Mouse (Mus musculus) activated CD4-positive, CD25-positive, alpha-beta regulatory T cell, adult 4 months (primary cell): ENCODE results near the gene Ift122. TPM values are rescaled to one million over a fixed set of nuclear protein-coding genes. Genes with fewer than 3 reads are reported as not detected.

ENCODE experiments used
- ATAC-seq: one replicate; pipeline ENCODE4 v1.8.0; 2017
- polyA plus RNA-seq, 2 experiments: library from polyadenylated mRNA; unstranded; fragments of 100-300 nt; shearing (Covaris generic); gene quantifications; one replicate each; pipeline ENCODE4 v1.2.1; 2017

The Ift122 gene
- polyA plus RNA-seq = 1 to 10 TPM; 2.3 to 2.7 TPM

DNA sequence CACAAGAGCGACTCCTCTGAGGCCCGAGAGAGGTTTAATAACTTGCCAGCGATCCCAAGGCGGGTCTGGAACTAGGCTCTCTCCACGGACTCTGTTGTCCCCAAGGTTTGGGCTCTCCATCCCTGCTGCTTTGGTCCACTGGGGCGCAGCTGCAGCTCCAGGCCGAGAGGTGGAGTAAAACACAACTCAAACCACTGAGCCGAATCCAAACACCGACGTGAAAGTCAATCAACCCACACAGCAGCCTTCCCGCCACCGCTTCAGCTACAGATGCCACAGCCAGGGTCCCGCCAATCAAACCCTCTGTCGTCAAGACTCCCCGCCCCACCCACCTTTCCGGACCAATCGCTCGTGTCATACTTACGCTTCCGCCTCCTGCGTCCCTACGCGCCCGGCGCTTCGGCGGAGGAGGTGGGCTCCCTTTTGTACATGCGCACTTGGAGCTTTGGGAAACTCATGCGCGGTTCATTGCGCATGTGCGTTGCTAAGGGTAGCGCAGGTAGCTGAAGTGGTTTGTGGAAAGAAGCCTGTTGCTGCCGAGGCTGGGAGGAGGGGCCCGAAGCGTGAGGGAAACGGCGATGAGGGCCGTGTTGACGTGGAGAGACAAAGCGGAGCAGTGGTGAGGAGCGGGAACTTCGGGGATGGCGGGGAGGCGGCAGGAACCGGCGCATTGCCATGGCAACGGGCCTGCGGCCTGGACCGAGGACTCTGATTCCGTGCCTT, at the start of gene Ift122, which contains the start of gene Mbd4:
Ift122 (plus strand) TSS at position 380 of the 723 bp plus-strand sequence.
Mbd4 (minus strand) TSS at position 281 of the 723 bp plus-strand sequence.
- ATAC-seq = peak; percentile 98

DNA sequence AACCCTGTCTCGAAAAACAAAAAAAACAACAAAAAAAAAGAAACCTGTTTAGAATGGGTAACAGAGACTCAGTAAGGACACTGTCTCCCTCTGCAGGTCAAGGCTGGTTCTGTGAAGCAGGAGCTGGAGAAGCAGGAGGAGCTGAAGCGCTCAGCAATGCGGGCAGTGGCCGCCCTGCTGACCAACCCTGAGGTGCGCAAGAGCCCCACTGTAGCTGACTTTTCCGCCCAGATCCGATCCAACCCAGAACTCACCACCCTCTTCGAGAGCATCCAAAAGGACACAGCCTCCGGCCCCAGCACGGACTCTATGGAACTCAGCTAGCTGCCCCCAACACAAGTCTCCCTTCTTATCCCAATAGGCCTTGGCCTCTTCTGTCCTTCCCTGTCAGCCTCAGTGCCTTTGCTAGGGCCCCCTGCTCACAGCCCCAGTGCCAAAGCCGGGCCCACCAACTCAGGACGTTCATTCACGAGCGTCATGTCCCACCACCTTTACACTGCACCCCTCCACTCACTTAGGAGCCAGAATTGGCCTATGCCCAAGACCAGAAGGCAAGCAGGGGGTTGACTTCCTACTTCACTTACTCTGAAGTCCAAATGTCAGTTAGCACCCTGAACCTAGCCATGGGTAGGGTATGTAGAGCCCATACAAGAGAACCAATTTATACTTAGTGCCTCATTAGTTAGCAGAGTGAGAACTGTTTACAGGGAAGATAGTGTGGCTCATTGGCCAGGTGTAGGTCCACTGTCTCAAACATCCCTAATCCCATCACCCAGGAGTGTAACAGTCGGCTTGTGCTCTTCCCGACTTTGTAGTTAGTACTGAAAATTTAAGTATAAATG, 49.5 kb upstream of the Ift122 start:
- ATAC-seq = peak; percentile 43

DNA sequence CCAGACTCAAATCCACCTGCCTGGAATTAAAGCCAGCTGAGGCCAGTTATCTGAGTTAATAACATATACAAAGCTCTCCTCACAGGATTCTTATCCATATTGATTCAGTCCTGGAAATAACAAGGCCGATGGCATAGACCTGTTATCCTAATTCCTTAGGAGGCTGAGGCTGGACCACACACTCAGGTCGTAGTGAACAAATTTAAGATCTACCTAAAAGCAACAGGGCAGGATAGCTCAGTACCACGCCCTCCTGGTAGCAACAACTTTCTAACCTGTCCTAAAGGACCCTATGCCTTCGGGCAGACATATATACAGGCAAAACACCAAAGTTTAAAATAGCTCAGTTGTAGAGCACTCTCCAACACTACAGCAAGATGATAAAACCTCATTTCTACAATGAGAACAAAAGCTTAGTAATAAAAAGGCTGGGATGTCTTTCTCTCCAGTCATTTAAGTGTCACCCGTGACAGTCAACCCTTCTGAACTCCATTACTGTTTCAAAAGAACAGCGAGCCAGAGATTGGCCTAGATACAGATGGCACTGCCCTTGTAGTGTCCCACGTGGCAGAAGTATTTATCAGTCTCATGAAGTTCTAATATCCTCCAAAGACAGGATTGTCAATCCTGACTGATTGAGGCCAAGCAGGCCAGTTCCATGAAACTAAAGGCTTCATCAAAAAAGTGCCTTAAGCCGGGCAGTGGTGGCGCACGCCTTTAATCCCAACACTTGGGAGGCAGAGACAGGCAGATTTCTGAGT, 48.7 kb upstream of the Ift122 start:
- no peak for ATAC-seq

DNA sequence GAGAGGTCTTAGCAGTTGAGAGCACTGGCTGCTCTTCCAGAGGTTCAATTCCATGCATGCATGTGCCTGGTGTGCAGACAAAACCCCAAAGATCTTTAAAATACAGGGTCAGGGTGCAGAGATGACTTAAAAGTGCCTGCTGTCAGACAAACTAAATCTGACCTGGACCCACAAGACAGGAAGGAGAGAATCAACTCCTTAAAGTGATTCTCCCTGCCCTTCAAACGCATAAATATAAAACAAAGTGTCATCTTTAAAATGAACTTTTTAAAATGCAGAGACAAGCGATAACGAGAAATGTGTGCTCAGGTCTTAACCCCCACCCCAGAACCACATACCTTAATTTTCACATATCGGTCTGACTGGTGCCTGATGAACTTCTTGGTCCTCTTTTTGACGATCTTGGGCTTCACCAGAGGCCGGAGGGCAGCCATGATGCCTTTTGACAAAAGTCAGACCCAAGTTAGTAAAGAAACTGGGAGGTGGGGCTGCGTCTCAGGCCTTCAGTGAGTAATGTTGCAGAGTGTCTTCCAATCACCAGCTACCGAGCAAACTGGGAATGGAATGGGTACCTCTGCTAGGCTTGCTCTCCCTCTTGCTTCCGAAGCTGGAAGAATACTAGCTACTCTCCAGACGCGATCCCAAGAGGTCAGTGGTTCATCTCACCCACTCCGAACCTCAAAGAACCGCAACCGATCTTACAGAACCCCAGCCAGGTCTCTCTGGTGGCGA, 45.6 kb upstream of the Ift122 start:
- ATAC-seq = no peak

DNA sequence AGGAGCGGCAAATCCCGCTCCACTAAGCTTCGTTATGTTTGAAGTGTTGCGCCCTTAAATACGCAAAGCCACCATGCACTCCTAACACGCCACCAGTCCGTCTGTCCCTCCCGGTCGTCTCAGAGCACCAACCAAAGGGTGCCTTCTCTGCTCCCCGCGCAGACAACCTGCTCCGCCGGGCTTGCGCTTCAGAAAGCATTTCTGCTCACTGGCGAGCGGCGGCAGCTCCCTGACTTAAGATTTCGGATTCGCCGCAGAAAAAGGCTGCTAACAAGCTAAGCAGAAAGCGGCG, 45.1 kb upstream of the Ift122 start:
- peak; percentile 13 for ATAC-seq

DNA sequence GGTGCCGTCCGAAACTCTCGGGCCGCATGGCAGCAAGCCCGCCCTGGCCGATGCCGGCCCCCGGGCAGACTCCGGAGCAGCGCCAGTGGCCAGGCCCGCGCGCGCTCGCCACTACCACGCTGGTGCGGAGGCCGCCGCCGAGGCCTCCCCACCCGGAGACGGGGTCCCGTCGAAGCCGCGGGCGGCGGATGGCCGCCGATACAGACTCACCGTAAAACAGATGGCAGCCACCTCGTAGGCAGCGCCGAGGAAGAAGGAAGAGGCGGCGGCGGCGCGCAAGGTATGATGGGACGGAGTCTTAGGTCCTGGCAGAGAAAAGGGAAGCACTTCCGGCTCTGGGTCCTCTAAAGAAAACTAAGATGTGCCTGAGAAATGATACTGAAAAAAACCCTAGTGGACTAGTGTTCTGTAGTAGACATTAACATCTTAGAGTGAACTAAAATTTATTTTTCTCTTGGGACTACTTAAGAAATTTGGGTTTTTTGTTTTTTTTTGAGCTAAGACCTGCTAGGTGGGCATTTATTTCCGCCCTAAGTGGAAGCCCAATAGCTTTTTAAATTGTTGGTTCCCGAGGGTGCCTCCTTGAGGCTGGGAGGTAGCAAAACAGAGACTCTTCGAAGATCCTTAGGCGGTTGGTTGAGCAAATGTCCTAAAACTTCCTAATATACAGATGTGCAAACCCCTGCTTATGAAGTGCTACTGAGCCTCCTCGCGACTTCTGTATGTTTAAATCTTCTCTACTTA, 44.6 kb upstream of the Ift122 start, which contains the start of gene Rpl32:
Rpl32 (minus strand) TSS at position 260 of the 744 bp plus-strand sequence.
- peak; percentile 92 for ATAC-seq

DNA sequence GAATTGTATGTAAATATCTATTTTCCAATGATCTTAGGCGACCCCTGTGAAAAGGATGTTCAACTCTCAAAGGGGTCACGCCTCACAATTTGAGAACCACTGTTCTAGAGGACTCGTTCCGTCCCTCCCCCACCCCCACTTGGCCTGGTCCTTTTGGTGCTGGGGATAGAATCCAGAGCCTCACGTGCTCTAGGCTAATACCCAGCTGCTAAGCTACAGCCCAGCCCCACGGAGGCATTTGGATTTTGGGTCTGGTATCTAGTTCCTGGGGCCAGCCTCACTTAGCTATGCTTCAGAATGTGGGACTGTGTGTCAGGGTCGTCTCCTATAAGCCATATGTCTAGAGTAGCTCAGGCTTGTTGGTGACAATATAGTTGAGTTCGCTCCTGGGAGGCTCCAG, 41.7 kb upstream of the Ift122 start:
- ATAC-seq = no peak

DNA sequence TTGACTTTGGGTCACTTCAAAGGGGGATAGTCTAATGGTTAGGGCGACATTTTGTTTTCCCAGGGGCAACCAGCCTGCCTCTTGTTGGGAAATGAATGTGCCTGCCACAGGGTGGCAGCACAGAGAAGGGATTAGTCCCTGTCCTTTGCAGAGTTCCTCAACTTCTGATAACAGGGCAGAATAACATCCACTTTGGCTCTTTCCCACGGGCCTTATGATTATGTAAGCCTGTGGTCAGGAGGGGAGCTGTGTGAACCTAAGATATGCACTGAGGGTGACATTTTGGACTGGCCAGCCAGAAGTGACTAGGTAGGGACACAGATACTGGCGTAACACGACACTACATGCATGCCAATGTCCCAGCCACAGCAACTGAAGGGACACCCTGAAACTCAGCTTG, 39.2 kb upstream of the Ift122 start:
- no peak for ATAC-seq

DNA sequence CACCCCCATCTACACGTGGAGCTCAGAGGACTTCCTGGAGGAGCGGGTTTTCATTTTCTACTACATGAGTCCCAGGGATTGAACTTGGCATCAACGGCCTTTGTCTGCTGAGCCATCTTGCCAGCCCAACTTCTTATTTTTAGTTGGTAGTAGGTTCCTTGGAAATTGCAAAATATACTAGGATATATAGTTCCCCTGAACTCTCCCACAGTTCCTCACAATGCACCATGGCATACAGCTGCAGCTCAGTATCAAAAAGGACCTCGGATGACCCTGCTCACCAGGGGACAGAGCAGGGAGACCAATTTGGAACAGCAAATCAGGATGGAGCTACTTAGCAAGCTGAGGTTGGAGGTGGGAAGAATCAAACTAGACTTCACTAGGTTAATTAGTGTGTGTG, 38.2 kb upstream of the Ift122 start:
- ATAC-seq = no peak

DNA sequence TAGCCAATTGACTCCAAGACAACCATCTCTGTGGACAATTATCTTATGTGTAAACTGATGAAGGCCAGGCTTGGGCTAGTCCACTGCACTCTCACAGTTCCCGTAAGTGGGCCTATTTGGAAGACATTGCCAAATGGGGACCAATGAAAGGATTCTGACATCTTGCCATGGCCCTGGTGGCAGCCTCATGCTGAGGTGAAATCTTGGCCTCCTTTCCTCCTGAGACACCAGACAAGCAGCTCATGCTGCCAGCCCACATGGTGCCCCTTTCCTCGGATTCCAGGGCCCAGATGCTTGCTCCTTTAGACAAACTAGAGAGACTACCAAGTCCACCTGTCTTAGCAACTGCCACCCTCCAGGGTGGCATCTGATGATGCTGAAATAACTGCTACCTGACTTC, 35.1 kb upstream of the Ift122 start:
- ATAC-seq = no peak

DNA sequence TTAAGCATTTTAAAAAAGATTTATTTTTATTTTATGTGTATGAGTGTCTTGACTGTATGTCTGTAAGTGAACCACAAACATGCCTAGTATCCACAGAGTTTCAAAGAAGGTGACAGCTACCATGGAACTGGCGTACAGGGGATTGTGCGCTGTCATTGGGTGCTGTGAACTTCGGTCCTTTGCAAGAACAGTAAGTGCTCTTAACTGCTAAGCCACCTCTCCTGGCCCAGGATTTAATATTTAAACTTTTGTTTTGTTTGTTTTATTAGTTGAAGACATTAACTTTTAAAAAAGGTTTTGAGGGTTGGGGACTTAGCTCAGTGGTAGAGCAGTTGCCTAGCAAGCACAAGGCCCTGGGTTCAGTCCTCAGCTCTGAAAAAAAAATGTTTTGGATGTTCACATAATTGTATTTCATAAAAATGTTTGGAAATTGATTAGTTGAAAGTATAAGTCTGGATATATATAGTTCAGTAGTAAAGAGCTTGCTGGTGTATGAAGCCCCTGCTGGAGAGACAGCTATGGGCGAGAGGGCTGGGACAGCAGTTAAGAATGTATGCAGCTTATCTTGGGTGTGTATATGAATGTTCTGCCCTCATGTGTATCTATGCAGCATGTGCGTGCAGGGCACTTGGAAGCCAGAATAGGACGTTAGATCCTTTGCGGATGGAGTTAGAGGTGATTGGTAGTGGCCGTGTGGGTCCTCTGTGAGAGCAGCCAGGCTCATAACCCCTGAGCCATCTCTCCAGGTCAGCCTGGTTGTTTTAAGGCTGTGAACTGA, 31.9 kb upstream of the Ift122 start:
- no peak for ATAC-seq

DNA sequence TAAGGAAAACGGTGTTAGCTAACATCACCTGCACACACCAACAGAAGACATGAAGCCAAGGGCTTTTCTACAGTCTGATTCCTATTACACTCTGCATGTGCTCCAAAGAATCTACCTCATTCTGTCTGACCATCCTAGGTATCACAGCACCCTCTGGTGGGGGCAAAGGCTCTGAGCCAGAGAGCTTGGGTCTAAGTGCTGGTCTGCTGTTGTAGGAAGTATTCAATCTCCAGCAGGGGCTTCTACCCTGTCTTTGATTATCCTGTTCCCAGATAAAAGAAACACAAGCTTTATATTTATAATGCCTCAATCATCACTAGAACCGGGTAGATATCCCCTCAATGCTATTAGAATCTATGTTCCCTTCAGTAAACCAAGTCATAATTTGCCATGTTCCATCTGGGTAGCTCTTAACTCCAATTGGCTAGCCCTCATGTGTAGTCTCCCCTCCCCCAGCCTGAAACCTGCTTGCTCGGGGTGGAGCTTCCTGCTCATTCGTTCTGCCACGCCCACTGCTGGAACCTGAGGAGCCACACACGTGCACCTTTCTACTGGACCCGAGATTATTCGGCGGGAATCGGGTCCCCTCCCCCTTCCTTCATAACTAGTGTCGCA, 29.3 kb upstream of the Ift122 start:
- ATAC-seq = peak; percentile 98

DNA sequence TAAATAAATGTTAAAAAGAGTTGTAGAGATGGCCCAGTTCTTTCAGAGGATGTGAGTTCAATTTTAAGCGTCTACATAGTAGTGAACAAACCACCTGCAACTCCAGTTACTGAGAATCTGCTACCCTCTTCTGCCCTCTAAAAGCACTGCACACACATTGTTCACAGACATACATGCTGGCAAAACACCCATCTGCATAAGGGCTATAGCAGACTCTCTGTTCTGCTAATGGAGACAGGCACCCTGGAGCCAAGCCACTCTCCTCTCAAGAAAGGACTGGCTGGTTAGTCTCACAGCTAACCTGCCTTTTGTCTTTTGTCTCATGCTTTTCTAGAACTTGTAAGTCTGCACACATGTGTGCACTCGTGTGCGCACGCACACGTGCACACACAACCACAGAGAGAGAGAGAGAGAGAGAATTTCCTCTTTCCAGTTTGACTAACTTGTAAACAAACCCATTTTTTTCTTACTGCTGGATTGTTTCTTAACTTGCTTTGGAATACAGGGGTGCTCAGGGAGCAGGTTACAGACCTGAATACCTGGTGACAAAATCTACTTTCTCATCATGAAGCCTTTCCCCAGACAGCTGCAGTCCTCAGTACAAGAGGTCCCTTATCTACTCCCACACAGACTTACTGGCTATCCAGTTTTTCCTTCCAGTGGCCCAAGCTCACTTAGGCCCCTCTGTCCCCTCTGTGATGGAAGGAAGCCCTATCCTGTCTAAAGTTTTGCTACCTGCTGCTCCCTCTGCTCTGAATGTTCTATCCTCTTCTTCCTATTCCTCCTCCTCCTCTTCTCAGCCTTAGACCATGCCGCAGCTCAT, 22.3 kb upstream of the Ift122 start:
- ATAC-seq = no peak

DNA sequence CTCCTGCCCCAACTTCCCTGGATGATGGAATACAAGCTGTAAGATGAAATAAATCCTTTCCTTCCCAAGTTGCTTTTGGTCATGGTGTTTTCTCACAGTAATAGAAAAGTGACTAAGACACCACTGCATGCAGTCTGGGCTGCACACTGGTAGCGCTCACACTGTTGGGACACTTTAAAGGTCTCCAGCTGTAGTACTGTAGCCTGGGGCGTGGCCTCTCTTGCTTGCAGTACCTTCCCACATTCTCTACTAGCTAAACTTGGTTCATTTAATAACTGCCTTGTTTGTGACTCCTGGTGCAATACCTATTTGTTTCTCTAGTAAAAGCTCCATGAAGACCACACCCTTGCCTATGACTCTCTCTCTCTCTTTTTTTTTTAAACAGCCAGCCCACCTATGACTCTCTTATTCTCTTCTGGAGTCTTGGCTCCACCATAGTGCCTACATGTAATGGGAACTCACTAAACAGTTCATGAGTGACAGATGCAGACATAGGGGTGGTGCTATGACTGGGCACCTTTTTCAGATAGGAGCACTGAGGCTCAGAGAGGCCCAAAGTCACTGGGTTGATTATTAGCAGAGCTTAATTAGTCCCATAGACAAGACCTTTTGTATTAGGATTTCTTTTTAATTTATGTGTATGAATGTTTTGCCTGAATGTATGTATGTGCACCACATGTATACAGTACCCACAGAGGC, 21.0 kb upstream of the Ift122 start:
- no peak for ATAC-seq

DNA sequence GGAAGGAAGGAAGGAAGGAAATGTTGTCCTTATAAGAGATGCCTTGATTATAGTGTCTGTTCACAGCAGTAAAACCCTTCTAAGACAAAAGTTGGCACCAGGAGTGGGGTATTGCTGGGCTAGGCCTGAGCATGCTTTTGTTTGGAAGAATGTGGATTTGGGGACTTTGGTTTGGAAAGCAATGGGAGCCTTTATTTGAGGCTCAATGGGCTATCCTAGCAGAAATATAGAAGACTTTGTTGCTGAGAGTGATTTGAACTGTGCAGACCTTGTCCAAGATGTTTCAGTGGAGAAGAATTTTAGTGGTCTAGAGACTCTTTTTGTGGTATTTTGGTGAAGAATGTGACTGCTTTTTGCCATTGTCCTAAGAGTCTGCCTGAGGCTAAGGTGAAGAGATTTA, 19.4 kb upstream of the Ift122 start:
- ATAC-seq = no peak

DNA sequence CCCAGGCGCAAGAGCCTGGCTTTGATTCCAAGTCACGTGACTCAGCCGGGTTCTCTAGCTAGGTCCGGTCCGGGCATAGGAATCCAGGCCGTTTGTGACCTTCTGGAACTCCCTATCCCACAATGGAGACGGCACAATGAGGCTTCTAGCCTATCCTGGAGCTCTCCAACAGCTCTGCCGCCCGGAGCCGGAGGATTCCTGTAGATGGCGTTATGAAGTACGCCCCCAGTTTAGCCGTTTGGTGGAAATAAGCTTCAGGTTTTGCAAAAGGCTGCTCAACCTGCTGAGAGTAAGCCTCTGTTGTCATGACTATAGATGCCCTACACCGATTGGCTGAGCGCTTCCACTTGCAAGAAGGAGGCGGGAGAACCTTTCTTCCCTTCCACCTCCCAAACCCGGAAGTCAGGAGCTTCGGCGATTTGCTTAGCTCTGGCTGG, 15.1 kb upstream of the Ift122 start, which contains the start of gene Efcab12:
Efcab12 (minus strand) TSS at position 252 of the 437 bp plus-strand sequence.
- ATAC-seq = peak; percentile 97

DNA sequence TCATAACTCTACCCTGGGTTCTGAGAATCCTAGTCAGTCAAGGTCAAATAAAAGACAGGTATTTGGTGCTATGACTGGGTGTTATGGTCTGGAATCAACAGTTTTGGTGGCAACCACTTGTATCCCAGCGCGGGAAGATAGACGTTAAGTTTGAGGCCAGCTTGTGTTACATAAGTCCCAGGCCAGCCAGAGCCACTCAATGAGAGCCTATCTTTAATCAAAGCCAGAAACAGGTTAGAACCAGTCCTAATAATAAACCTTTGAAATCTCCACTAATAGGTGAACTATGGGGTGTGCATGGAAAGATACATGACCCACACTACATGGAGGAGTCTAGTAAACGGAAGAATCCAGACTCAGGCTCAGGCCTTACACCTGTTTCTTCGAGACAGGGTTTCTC, 14.5 kb upstream of the Ift122 start:
- ATAC-seq = no peak

DNA sequence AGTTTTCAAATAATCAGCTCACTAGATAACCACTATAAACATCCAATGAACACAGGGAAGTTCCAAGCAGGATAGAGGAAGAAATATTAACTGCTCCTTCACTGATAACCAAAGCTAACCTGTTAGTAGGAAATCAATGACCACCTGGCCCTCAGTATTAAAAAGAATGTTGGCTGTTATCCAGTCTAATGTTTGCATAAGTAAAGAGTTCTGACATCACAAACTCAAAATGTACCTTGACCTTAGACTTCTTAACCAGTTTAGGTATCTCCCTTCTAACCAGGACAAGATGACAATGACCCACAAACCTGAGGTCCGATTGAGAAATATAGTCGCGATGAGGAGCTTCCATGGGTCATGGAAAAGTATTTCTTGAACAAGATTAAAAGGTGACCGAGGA, 8.3 kb upstream of the Ift122 start:
- ATAC-seq = no peak
